Mouse (Mus musculus) forebrain, embryonic 15.5 days (tissue): ENCODE data around the gene Timd2. TPM values are rescaled to one million over a fixed set of nuclear protein-coding genes. Genes with fewer than 3 reads are reported as not detected.
"Not testable (repeated sequence)": the region's sequence is repeated elsewhere in the genome, so short reads cannot be mapped to it uniquely, and the experiment has no call there.

Experiments used
- ATAC-seq: fragments of 200-750 bp; cut with Nextera tagmentation; replicated peaks from 2 replicates; pipeline ENCODE4 v1.8.0; 2017; ENCODE audit warnings: mild to moderate bottlenecking, moderate TSS enrichment, moderate library complexity
- H3K27ac ChIP-seq: fragments of 300-500 bp; sonication (generic); replicated peaks from 2 replicates; pipeline ENCODE4 v1.5.1; 2015; ENCODE audit warnings: mild to moderate bottlenecking, inconsistent platforms
- H3K27me3 ChIP-seq: fragments of 300-500 bp; sonication (generic); 2 replicates; pipeline ENCODE4 v1.6.1; 2015; ENCODE audit warnings: inconsistent platforms
- H3K36me3 ChIP-seq: fragments of 300-500 bp; sonication (generic); 2 replicates; pipeline ENCODE4 v1.6.1; 2015; ENCODE audit warnings: mild to moderate bottlenecking, inconsistent platforms
- H3K4me1 ChIP-seq: fragments of 300-500 bp; sonication (generic); 2 replicates; pipeline ENCODE4 v1.6.1; 2015; ENCODE audit warnings: inconsistent platforms
- H3K4me2 ChIP-seq: fragments of 300-500 bp; sonication (generic); replicated peaks from 2 replicates; pipeline ENCODE4 v1.6.1; 2015; ENCODE audit warnings: mild to moderate bottlenecking, inconsistent platforms
- H3K4me3 ChIP-seq: fragments of 300-500 bp; sonication (generic); 2 replicates; pipeline ENCODE4 v1.5.1; 2015; ENCODE audit warnings: mild to moderate bottlenecking, inconsistent platforms
- H3K9ac ChIP-seq: fragments of 300-500 bp; sonication (generic); replicated peaks from 2 replicates; pipeline ENCODE4 v1.6.1; 2015; ENCODE audit warnings: mild to moderate bottlenecking, inconsistent platforms
- H3K9me3 ChIP-seq: fragments of 300-500 bp; sonication (generic); 2 replicates; pipeline ENCODE4 v1.6.1; 2016; ENCODE audit warnings: inconsistent platforms
- WGBS: fragments of 180-500 bp; shearing (Covaris S2); methylation state at CpG from one replicate; pipeline ENCODE4 v1.1.7; 2015; ENCODE audit warnings: mixed read lengths; 5-methylcytosine and 5-hydroxymethylcytosine counted together
- polyA plus RNA-seq: library from polyadenylated mRNA; unstranded; fragments of >200 nt; fragmentation: Nextera tagmentation; extraction: Ambion mirVana; gene quantifications from 2 replicates; pipeline ENCODE4 v1.2.1, GENCODE M21; 2015

Gene Timd2
- polyA plus RNA-seq, 1 experiment from 2014 or later: not detected

GRCm38 (mm10) chr11:46698278-46698655, 8.6 kb downstream of the Timd2 start:
- H3K4me1 ChIP-seq: no peaks in the 10 kb centered on the region
- H3K27ac ChIP-seq: no peak overlapping the region
- H3K4me2 ChIP-seq: no peak overlapping the region
- H3K4me3 ChIP-seq: no peak overlapping the region
- no peaks in the 10 kb centered on the region for H3K36me3 ChIP-seq
- H3K27me3 ChIP-seq: no peaks in the 10 kb centered on the region
- H3K9me3 ChIP-seq: no peaks in the 10 kb centered on the region
- no peak overlapping the region for H3K9ac ChIP-seq
- WGBS: 85% methylated on average over 6 of the region's 6 CpGs
- ATAC-seq: no peak

- Histone ChIP-seq H3K4me3 (no peak overlapping the region), H3K27me3 (no peaks in the 10 kb centered on the region), H3K36me3 (no peaks in the 10 kb centered on the region), H3K4me2 (no peak overlapping the region), H3K9me3 (no peaks in the 10 kb centered on the region), H3K27ac (no peak overlapping the region), H3K4me1 (no peaks in the 10 kb centered on the region), H3K9ac (no peak overlapping the region)
- whole genome bisulfite sequencing: 82% methylated on average over 5 of the region's 5 CpGs
- no peak for ATAC-seq
Measured at GRCm38 (mm10) chr11:46697433-46698277, 9.2 kb downstream of the Timd2 start.

- not testable (repeated sequence) for H3K9me3 ChIP-seq, H3K27ac ChIP-seq, H3K4me2 ChIP-seq, ATAC-seq, H3K36me3 ChIP-seq, H3K4me3 ChIP-seq, H3K9ac ChIP-seq, H3K27me3 ChIP-seq, H3K4me1 ChIP-seq
- WGBS: 83% methylated on average over 2 of the region's 2 CpGs
Measured at GRCm38 (mm10) chr11:46695849-46696248, 11.0 kb downstream of the Timd2 start.

- ATAC-seq: no peak
- no peaks in the 10 kb centered on the region for H3K36me3 ChIP-seq
- WGBS: 92% methylated on average over 2 of the region's 2 CpGs
Measured at GRCm38 (mm10) chr11:46690136-46690535, 16.7 kb downstream of the Timd2 start.

GRCm38 (mm10) chr11:46683723-46684122, 23.1 kb downstream of the Timd2 start:
- Histone ChIP-seq H3K4me3 (no peak overlapping the region), H3K4me2 (no peak overlapping the region), H3K27ac (no peak overlapping the region), H3K36me3 (no peaks in the 10 kb centered on the region), H3K9me3 (no peaks in the 10 kb centered on the region), H3K4me1 (no peaks in the 10 kb centered on the region), H3K27me3 (no peaks in the 10 kb centered on the region), H3K9ac (no peak overlapping the region)
- WGBS: 55% methylated on average over 4 of the region's 4 CpGs
- no peak for ATAC-seq

More at GRCm38 (mm10) chr11:46690136-46690535, 16.7 kb downstream of the Timd2 start:
- no peak overlapping the region for H3K4me2 ChIP-seq
- no peak overlapping the region for H3K27ac ChIP-seq
- H3K4me3 ChIP-seq: no peak overlapping the region
- no peaks in the 10 kb centered on the region for H3K27me3 ChIP-seq
- H3K9ac ChIP-seq: no peak overlapping the region
- no peaks in the 10 kb centered on the region for H3K4me1 ChIP-seq
- H3K9me3 ChIP-seq: no peaks in the 10 kb centered on the region

- Histone ChIP-seq H3K4me3 (no peak overlapping the region), H3K27ac (no peak overlapping the region), H3K27me3 (no peaks in the 10 kb centered on the region), H3K4me1 (no peaks in the 10 kb centered on the region), H3K9me3 (no peaks in the 10 kb centered on the region), H3K4me2 (no peak overlapping the region), H3K9ac (no peak overlapping the region), H3K36me3 (no peaks in the 10 kb centered on the region)
- WGBS: 76% methylated on average over 1 of the region's 1 CpGs
- no peak; the same call in 1 of the 2 replicates for ATAC-seq
Measured at GRCm38 (mm10) chr11:46682842-46683241, 24.0 kb downstream of the Timd2 start.

GRCm38 (mm10) chr11:46667938-46668337, 38.9 kb downstream of the Timd2 start:
- Histone ChIP-seq H3K27me3 (no peaks in the 10 kb centered on the region), H3K36me3 (no peaks in the 10 kb centered on the region), H3K4me3 (no peak overlapping the region), H3K9ac (no peak overlapping the region), H3K9me3 (no peaks in the 10 kb centered on the region), H3K4me2 (no peak overlapping the region), H3K27ac (no peak overlapping the region), H3K4me1 (no peaks in the 10 kb centered on the region)
- 78% methylated on average over 2 of the region's 2 CpGs for WGBS
- ATAC-seq: no peak

GRCm38 (mm10) chr11:46667105-46667504, 39.8 kb downstream of the Timd2 start:
- Histone ChIP-seq H3K36me3 (no peaks in the 10 kb centered on the region), H3K4me2 (no peak overlapping the region), H3K27me3 (no peaks in the 10 kb centered on the region), H3K4me3 (no peak overlapping the region), H3K4me1 (no peaks in the 10 kb centered on the region), H3K9ac (no peak overlapping the region), H3K9me3 (no peaks in the 10 kb centered on the region), H3K27ac (no peak overlapping the region)
- WGBS: 98% methylated on average over 3 of the region's 3 CpGs
- ATAC-seq: no peak

GRCm38 (mm10) chr11:46665599-46666522, 41.0 kb downstream of the Timd2 start:
- H3K4me2 ChIP-seq: no peak overlapping the region
- peak; percentile 81 for ATAC-seq
- no peak overlapping the region for H3K27ac ChIP-seq
- H3K9ac ChIP-seq: no peak overlapping the region
- H3K9me3 ChIP-seq: no peaks in the 10 kb centered on the region
- no peak overlapping the region for H3K4me3 ChIP-seq
- no peaks in the 10 kb centered on the region for H3K36me3 ChIP-seq
- WGBS: 68% methylated on average over 6 of the region's 6 CpGs
- H3K4me1 ChIP-seq: no peaks in the 10 kb centered on the region
- no peaks in the 10 kb centered on the region for H3K27me3 ChIP-seq

- 46% methylated on average over 4 of the region's 4 CpGs for WGBS
- no peak overlapping the region for H3K4me2 ChIP-seq
- H3K9me3 ChIP-seq: no peaks in the 10 kb centered on the region
- no peak overlapping the region for H3K4me3 ChIP-seq
- no peaks in the 10 kb centered on the region for H3K36me3 ChIP-seq
- H3K4me1 ChIP-seq: no peaks in the 10 kb centered on the region
- no peak overlapping the region for H3K27ac ChIP-seq
- no peak for ATAC-seq
- no peak overlapping the region for H3K9ac ChIP-seq
- no peaks in the 10 kb centered on the region for H3K27me3 ChIP-seq
Measured at GRCm38 (mm10) chr11:46663215-46663614, 43.6 kb downstream of the Timd2 start.

GRCm38 (mm10) chr11:46652476-46652875, 54.4 kb downstream of the Timd2 start:
- H3K9me3 ChIP-seq: no peaks in the 10 kb centered on the region
- no peak overlapping the region for H3K27ac ChIP-seq
- H3K27me3 ChIP-seq: no peaks in the 10 kb centered on the region
- no peak overlapping the region for H3K4me3 ChIP-seq
- H3K9ac ChIP-seq: no peak overlapping the region
- 90% methylated on average over 3 of the region's 3 CpGs for WGBS
- H3K36me3 ChIP-seq: no peaks in the 10 kb centered on the region
- H3K4me2 ChIP-seq: no peak overlapping the region
- no peak for ATAC-seq
- H3K4me1 ChIP-seq: no peaks in the 10 kb centered on the region

GRCm38 (mm10) chr11:46649655-46650054, 57.2 kb downstream of the Timd2 start:
- H3K27me3 ChIP-seq, ATAC-seq, H3K27ac ChIP-seq, H3K36me3 ChIP-seq, H3K9ac ChIP-seq, H3K9me3 ChIP-seq, H3K4me1 ChIP-seq, H3K4me2 ChIP-seq, H3K4me3 ChIP-seq: not testable (repeated sequence)
- 39% methylated on average over 3 of the region's 3 CpGs for WGBS
